Mouse (Mus musculus) right cerebral cortex, postnatal 25 days (tissue): Measurements from ENCODE around the gene Hand1.
"Not testable (repeated sequence)": the region's sequence is repeated elsewhere in the genome, so short reads cannot be mapped to it uniquely, and the experiment has no call there.

Experiments used
- DNase-seq: peaks from one replicate; pipeline ENCODE4 v3.0.0; 2022

The Hand1 gene

GRCm38 (mm10) chr11:57833296-57833977 lies 819 bp upstream of the Hand1 start:
- DNase-seq, result no peak

GRCm38 (mm10) chr11:57831861-57832260 lies 757 bp downstream of the Hand1 start:
- DNase-seq, result no peak

GRCm38 (mm10) chr11:57831281-57831781 lies 1.3 kb downstream of the Hand1 start:
- no peak for DNase-seq

GRCm38 (mm10) chr11:57829871-57830775 lies 2.5 kb downstream of the Hand1 start:
- no peak for DNase-seq

- DNase-seq, result no peak
These were observed 3.4 kb downstream of the Hand1 start for GRCm38 (mm10) chr11:57828955-57829870.

- no peak for DNase-seq
These were observed 4.6 kb downstream of the Hand1 start for GRCm38 (mm10) chr11:57827915-57828545.

- no peak for DNase-seq
These were observed 5.3 kb downstream of the Hand1 start for GRCm38 (mm10) chr11:57827048-57827914.

- DNase-seq, result not testable (repeated sequence)
These were observed 7.4 kb downstream of the Hand1 start for GRCm38 (mm10) chr11:57825234-57825633.

- no peak for DNase-seq
These were observed 8.9 kb downstream of the Hand1 start for GRCm38 (mm10) chr11:57823714-57824113.

- not testable (repeated sequence) for DNase-seq
These were observed 9.5 kb downstream of the Hand1 start for GRCm38 (mm10) chr11:57823159-57823558.

GRCm38 (mm10) chr11:57819999-57820581 lies 12.5 kb downstream of the Hand1 start:
- DNase-seq, result peak; percentile 59

GRCm38 (mm10) chr11:57818189-57818588 lies 14.4 kb downstream of the Hand1 start:
- DNase-seq, result no peak

- no peak for DNase-seq
These were observed 19.0 kb downstream of the Hand1 start for GRCm38 (mm10) chr11:57813641-57814040.

GRCm38 (mm10) chr11:57812212-57812611 lies 20.4 kb downstream of the Hand1 start:
- no peak for DNase-seq

- DNase-seq, result no peak
These were observed 21.6 kb downstream of the Hand1 start for GRCm38 (mm10) chr11:57811006-57811405.

GRCm38 (mm10) chr11:57809732-57810098 lies 22.9 kb downstream of the Hand1 start:
- DNase-seq, result no peak

- DNase-seq, result no peak
These were observed 23.4 kb downstream of the Hand1 start for GRCm38 (mm10) chr11:57809017-57809731.

GRCm38 (mm10) chr11:57805047-57805446 lies 27.6 kb downstream of the Hand1 start:
- DNase-seq, result no peak

- peak; percentile 23 for DNase-seq
These were observed 30.1 kb downstream of the Hand1 start for GRCm38 (mm10) chr11:57802511-57802870.
